Mouse (Mus musculus) left cerebral cortex, adult 9 months (tissue): ENCODE measurements at regions not wholly inside any gene's neighbourhood (a gene's known extent, or its start where the extent isn't known, plus 50 kb on each side); places are given as distances from the start of the nearest gene placed in this dataset.

Source experiments
- DNase-seq, 2 experiments: peaks; one replicate each; pipeline ENCODE4 v3.0.0; 2022; ENCODE audit warnings: low spot score in 2 of 2

DNA sequence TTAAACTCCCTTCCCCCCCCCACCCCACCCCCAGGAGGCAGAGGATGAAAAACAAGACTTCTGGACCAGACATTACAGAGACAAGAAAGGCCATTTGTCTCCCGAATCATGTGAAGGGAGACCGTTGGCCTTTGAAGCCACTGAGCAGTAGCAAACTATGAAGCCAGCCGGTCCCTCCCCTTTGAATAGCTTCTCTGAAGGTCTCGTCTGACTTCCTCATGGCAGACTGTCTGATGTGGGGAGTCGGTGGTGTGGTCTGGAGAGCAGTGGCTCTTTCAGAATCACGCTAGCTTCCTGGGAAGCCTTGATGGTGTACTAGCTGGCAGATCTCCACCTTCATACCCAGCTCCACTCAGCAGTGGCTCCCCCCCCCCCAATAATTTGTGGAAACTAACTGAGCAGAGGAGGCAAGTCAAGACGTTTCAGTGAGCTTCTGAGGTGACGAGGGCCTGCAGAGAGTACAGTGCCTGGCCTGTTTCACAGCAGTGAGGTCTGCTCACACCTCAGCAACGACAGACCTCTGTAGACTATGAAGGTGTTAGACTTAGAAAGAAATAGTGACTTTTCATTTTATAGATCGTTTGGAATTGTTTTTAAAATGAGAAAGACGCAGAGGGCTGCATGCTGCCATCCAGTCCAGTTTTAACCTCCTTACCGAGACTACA, 116.9 kb upstream of the Rnaseh2b start:
- DNase-seq: no peak

GRCm38 (mm10) chr14:62177509-62177908, 114.9 kb upstream of the Rnaseh2b start:
- peak; percentile 27 to 59 for DNase-seq

DNA sequence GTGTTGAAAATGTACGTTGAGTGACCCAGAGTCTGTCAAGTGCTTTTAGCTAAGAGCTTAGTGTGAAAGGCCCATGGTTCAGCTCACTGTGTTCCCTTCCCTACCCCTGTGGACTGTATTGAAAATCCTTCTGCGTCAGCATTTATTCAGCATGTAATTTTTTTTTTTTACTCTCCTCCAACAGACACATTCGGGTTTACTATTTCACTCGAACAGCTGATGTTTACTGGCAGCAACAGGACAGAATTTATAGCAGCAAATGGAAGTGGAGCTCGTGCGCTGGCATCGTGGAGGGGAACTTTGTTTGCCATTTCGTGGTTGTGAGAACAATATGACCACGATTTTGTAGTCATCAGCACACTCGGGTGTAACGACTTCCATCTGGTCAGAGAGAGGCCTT, 105.0 kb upstream of the Rnaseh2b start:
- no peak for DNase-seq

- no peak for DNase-seq
Observed at GRCm38 (mm10) chr14:62188147-62188885, 104.1 kb upstream of the Rnaseh2b start.

DNA sequence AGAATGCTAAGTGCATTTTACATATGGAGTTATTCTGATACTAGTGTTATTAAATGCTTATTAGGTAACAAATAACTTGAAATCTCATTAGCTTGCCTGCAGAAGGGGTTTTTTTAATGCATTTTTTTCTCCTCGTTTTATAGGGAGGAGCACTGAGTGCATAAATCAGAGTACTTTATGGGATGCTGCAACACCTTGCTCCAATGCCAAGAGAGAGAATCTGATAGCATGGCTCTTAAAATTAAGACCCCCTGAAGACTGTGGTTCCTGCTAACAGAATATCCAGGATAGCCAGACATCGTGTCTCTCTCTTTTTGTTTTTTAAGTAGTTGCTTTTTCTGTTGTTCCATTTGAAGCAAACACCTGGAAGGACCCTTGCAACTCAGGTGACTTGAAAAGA, 100.8 kb upstream of the Rnaseh2b start:
- no peak for DNase-seq

- DNase-seq: no peak
Observed at GRCm38 (mm10) chr14:62192814-62193213, 99.6 kb upstream of the Rnaseh2b start.

GRCm38 (mm10) chr14:62193371-62193770, 99.0 kb upstream of the Rnaseh2b start:
- no peak for DNase-seq

DNA sequence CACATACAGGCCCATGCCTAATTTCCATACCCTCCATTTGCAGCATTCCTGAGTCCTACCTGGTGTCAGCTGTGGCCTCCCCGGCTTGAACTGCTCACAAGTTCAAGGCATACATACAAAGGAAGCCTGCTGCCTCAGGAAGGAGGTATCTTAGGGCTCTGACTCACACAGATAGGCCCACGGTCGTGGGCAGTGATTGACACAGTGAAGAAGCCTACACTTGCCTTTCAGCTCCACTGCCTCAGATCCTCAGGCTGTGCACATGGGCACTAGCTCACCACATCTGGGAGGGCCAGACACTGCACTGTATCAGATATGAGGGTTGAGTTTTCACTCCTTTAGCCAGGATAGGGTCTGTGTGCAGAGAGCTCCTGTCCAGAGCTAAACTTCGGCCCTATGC, 95.6 kb upstream of the Rnaseh2b start:
- no peak for DNase-seq

GRCm38 (mm10) chr14:62198476-62199190, 93.8 kb upstream of the Rnaseh2b start:
- DNase-seq: no peak

DNA sequence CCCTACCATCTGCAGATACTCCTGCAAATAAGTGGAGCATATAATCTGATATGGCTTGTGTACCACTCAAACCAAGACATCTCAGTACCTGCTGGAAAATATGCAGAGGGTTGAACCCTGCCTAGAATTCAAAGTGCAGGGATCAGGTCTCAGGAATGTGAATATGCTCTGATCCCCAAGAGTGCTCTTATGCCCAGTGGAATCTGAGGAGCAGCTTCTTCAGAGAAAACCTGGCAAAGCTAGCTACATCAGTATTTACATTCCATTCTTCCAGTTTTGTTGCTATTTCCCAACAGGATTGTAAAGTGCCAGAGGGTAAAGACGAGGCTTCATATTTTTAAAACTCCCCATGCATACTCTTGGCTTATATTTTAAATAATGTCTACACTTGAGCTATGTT, 77.3 kb upstream of the Rnaseh2b start:
- no peak for DNase-seq

DNA sequence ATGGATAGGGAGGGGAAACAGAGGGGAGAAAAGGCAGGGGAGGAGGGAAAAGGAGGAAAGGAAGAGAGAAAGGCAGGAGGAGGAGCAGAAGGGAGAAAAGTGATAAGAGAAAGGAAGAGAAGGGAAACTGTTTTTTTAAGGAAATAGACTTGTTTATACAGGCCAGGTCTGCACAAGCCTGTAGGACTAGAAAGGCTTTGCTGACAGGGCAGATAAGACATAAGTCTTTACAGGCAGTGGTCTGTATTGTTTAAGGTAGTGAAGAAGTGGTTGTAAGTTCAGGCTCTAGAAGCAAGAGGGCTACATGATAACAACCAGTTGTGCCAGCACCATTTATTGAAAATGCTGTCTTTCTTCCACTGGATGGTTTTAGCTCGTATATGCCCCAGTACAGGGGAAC, 75.4 kb upstream of the Rnaseh2b start:
- DNase-seq: no peak

DNA sequence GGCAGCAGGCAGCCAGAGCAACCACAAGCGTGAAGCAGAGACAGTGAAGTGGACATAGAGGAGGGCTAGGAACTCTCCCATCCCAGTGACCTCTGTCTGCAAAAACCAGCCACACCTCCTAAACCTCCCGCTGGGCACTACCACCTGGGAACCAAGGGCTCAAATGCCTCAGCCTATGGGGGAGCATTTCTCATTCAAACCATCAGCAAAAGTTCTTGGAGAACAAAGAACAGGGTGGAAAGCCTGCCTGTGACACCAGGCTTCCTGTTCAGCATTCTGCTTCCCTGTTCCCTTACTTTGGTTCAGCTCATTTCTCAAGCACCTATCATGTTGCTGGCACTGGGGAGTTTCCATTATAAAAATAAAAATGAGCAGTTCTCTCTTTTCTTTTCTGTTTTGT, 74.4 kb upstream of the Rnaseh2b start:
- no peak for DNase-seq

GRCm38 (mm10) chr14:62218716-62219115, 73.7 kb upstream of the Rnaseh2b start:
- DNase-seq: no peak

GRCm38 (mm10) chr14:62220770-62221169, 71.6 kb upstream of the Rnaseh2b start:
- DNase-seq: no peak
